Mouse (Mus musculus) hindlimb bud, embryonic 11.5 days (tissue): ENCODE measurements around the gene Eif4h.
"Not testable (repeated sequence)": the region's sequence is repeated elsewhere in the genome, so short reads cannot be mapped to it uniquely, and the experiment has no call there.

ENCODE experiments used
- DNase-seq: peaks from one replicate; pipeline ENCODE4 v3.0.0-alpha.2; 2012; ENCODE audit warnings: low read depth, low spot score; ENCODE audit errors: extremely low spot score

Gene Eif4h

DNA sequence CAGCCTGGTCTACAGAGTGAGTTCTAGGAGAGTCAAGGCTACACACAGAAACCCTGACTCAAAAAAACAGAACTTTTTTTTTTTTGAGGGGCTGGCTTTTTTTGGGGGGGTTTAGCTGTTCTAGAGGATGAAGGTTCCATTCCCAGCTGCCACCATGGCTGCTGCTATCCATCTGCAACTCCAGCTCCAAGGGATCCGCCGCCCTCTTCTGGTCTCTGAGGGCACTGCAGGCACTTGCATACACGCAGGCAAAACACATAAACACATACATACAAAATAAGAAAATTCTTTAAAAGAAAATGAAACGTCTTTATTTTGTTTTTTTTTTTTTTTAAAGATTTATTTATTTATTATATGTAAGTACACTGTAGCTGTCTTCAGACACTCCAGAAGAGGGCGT is 11.6 kb upstream of the Eif4h start:
- DNase-seq, result no peak

DNA sequence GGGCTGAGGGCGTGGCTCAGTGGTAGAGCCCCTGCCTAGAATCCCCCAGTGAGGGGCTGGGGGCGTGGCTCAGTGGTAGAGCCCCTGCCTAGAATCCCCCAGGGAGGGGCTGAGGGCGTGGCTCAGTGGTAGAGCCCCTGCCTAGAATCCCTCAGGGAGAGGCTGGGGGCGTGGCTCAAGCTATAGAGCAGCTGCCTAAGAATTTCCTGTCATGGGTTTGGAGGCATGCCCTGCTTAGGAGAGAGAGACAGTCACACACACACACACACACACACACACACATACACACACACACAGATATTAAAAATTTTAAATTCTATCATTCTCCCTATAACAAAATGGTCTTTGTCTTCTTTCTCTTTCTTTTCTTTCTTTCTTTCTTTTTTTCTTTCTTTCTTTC is 9.7 kb upstream of the Eif4h start:
- DNase-seq, result not testable (repeated sequence)

- DNase-seq, result no peak
Observed at GRCm38 (mm10) chr5:134647394-134647793, 8.1 kb upstream of the Eif4h start.

GRCm38 (mm10) chr5:134646461-134646860 is 7.2 kb upstream of the Eif4h start:
- DNase-seq, result no peak

GRCm38 (mm10) chr5:134644643-134645118 is 5.4 kb upstream of the Eif4h start:
- no peak for DNase-seq

DNA sequence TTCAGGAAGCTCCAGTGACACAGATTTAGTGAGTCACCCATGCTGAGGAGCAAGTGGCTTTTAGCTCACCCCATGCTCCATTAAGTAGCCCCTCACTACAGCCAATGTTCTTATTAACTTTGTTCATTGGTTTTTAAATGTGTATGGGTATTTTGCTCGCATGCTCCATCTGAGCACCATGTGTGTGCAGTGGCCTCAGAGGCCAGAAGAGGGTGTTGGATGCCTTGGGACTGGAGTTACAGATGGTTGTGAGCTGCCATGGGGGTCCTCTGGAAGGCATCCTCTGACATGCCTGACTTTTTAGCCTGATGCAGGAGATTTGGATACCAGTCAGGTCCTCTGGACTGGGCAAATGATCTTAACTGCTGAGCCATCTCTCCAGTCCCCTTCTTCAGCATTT is 4.8 kb upstream of the Eif4h start:
- DNase-seq, result no peak

GRCm38 (mm10) chr5:134640371-134640770 is 1.1 kb upstream of the Eif4h start:
- no peak for DNase-seq

- DNase-seq, result no peak
Observed at GRCm38 (mm10) chr5:134638461-134639268, 625 bp downstream of the Eif4h start.

DNA sequence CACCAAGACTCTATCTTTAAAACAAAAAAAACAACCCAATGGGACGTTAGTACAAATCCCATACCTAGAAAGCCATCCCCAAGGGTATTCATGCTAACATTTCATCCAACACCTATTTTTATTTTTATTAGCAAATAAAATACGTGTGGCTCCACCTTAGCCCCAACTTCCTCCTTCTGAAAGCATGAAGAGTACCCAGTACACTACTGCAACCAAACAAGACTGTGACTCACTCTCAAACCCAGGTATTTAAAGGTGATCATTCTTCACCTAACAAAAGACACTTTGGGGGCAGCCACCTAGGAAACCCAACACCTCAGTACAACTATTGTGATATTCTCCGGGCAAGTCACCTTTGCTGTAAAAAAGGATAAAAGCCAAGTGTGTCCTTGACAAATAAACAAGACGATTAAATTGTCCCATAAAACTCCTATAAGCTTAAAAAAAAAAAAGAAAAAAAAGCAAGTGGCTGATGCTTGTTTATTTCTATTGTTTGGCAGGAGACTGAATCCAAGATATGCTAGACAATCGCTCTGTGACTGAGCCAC is 1.4 kb downstream of the Eif4h start:
- no peak for DNase-seq

GRCm38 (mm10) chr5:134632841-134633240 is 6.4 kb downstream of the Eif4h start:
- DNase-seq, result no peak

DNA sequence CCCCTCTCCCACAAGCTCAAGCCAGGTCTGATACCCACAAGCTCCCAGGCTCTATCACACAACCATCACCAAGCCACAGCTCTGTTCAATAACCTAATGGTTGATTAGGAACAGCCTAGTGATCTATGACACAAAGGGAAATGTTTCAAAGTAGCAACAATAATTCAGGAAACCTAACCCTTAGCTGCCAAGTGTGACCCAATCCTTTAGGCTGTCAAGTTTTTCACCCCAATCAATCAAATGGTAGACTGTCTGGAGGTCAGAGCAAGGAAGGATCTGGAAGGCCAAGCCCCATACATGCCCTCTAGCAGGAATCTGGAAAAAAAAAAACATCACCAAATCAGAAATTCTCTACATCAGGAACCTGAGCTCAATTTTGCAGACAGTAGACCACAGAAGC is 8.5 kb downstream of the Eif4h start:
- no peak for DNase-seq

- DNase-seq, result no peak
Observed at GRCm38 (mm10) chr5:134629508-134629907, 9.8 kb downstream of the Eif4h start.

DNA sequence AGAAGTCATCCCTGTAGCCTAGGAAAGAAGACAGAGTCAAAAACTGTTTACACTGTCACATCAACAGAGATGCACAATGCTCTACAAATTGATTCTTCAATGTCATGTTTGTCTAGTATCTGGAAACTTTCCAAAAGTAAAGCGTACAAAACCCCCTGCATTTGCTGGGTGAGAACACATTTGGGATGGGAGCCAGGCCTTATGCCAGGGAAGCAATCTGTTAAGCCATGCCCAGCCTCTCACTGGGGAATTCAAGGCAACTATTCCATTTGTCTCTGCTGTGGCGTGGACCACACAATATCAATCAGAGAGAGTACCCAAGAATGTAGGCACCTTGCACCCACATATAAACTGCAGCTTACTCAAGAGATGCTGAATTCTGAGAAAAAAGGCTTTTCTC is 17.2 kb downstream of the Eif4h start:
- DNase-seq, result no peak

DNA sequence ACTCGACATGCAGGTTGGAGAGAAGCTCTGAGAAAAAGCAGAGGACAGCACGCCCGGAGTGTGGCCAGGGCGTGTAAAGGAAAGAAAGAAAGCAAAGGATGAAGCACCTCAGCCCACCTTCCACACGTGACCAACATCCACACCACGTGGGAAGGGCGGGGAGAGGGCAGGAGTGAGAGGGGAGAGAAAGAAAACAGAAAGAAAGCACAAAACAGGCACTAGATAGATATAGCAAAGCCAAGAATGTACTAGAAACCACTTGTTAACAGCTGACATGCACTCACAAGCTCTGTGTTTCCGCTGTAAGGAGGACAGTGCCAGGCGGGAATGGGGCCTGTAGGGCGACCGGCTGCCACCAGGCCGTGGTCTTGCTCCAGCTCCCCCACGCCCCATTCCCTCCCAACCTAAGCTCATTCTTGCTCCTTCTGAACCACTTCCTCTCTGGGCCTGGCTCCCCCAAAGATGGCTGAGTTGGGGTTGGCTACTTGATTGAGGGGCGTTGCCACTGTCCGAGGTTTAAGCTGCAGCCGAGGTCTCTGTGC is 18.1 kb downstream of the Eif4h start:
- DNase-seq, result no peak

DNA sequence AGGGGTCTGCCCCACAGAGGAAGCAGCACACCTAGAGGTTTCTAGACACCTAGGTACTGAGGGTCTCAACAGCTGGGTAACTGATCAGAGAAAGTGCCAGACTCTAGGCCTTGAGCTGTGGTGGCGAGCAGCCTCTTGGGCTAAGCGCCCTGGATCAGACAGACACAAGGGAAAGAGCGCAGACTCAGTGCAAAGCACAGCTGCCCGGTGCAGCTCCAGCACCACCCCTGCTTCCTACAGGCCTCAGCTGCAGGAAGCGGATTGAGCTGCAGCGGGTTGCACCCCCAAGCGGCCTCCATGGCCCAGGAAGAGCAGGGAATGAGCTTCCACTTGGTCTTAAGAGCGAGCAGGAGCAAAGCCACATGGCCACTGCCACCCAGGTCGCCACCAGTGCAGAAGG is 18.8 kb downstream of the Eif4h start:
- no peak for DNase-seq

DNA sequence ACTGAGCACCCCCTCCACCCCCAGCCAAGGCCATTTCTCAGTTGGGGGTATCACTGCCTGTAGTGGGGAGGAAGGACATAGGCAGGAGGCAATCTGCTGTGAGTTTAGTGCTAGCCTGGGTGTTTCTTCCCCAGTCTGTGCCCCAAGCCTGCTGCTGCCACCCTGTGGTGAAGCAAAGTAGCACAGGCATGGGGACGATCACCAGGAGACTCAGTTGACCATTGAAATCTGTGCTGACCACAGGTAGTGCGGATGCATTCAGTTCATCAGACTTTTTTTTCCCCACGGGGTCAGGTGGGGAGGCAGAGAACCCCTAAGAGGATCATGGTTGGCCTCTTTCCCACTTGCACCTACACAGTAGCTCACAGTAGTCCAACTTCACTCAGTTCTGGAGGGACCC is 22.2 kb downstream of the Eif4h start:
- DNase-seq, result no peak

GRCm38 (mm10) chr5:134615780-134616179 is 23.5 kb downstream of the Eif4h start:
- DNase-seq, result no peak

DNA sequence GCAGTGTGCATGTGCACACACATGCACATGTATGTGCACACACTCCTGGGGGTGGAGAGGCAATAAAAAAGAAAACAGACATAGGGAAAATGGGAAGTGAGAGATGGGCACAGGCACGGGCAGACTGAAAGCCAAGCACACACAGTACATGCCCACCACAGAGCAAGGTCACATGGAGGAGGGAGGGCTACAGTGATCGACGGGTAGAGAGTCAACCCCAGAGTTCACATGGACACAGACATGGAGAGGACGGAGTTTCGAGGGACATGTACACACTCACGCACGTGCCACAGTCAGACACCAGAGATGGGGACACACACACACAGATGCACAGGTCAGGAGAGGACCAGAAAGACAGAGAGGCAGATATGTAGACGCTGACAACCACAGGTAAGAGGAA is 23.9 kb downstream of the Eif4h start:
- no peak for DNase-seq

DNA sequence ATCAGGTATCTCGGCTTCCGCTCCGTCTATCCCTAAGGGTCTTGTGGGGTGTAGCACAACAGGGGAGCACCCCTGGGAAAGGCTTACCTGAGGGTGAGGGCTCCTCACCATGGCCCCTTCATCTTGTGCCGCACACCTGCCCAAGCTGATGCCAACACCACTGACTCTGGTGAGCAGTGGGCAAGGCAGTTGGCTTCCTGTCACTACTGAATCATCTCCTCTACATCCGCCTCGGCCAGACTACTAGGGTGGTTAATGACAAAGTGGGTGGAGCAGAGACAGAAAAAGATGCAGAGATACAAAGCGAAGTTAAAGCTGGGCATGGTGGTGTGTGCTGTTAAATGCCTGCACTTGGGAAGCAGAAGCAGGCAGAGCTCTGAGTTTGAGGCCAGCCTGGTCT is 24.5 kb downstream of the Eif4h start, which contains the start of gene Lat2:
TSS of gene Lat2 (minus strand) at position 224 of the 400 bp plus-strand sequence.
- no peak for DNase-seq

GRCm38 (mm10) chr5:134614296-134614695 is 25.0 kb downstream of the Eif4h start:
- no peak for DNase-seq

DNA sequence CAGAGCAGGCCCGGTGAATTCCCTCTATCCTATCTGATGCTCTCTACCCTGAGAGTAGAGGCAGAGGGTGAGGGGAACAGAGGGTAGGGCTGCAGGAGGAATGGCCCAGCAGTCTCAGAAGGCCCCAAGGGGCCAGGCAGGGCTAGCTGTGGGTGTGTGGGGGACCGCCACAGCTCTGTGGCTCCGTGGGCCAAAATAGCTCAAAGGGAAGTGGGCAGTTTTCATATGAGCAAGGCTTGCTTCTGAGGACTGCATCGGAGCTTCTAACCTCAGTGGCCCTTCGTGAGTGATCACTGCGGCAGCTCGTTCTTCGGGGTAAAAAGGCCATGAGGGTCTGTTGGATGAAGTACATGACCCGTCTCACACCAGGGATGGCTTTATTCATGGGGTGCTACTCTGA is 25.6 kb downstream of the Eif4h start:
- DNase-seq, result no peak

DNA sequence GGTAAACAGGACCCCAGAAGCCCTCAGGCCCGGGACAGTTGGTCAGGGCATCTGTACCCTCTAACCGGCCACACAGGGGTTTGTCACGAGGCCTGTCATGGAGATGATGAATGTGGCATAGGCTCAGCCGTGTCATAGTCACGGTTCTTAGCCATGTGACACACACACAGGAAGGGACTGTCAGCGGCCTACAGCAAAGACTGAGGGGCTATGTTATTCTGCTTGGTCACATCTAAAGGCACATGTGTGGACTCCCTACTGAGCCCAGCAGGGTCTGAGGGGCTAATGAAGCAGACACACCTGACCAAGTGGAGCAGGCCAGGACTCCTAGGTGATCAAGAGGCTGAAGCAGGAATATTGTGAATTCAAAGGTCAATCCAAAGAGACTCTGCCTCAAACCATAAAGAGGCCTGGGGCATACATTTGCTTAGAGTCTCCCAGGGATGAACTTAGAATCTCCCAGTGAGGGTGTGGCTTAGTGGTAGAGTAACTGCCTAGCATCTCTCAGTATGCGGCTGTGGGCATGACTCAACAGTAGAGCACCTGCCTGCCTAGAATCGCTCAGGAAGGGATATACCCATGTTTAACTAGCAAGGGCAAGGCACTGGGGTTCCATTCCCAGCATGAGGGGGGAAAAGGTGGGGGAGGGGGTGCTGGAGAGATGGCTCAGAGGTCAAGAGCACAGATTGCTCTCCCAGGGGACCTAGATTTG is 27.3 kb downstream of the Eif4h start:
- DNase-seq, result no peak
